Mouse (Mus musculus) cerebellum, postnatal 25 days (tissue): ENCODE results near the gene Slc25a11.

ENCODE experiments used
- DNase-seq, 2 experiments: peaks; one replicate each; pipeline ENCODE4 v3.0.0; 2021; ENCODE audit warnings: mixed read lengths in 2 of 2

Gene Slc25a11

DNA sequence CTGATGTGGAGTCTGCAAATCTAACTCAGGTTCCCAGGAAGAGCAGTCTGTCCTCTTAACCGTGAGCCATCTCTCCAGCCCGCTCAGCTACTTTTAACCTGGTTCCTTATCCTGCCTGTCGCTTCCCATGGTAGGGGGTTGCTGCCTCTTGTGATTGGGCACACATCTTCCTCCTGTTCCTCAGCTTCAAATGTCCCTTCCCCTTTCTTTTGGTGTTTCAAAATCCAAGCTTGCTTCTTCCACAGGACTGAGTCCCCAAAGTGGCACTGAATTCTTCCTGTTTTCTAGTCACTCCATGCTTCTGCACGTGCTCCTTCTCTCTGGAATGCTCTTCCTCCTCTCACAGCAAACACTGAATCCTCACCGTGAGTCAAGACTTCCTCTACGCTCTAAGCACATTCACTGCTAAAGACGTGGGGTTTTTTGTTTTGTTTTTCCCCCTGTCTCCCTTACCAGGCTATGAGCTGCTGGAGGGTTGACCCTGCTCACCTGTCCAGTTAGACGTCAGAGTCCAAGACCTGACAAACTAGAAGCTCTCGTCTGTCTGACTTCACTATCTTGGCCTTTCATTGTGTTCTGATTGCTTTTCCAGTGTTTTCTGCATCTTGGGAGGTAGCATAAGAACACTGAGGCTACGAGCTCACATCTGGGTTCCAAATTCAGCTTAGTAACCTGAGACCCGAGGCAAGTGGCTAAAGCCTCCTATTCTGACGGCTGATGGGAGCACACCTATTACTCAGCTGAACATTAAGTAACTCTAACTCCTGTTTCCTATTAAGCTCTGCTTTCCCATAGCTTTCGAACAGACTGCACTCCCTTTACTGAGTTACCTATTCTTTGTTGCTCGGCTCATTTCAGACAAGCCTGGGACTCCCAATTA lies 20.2 kb upstream of the Slc25a11 start:
- no peak for DNase-seq

DNA sequence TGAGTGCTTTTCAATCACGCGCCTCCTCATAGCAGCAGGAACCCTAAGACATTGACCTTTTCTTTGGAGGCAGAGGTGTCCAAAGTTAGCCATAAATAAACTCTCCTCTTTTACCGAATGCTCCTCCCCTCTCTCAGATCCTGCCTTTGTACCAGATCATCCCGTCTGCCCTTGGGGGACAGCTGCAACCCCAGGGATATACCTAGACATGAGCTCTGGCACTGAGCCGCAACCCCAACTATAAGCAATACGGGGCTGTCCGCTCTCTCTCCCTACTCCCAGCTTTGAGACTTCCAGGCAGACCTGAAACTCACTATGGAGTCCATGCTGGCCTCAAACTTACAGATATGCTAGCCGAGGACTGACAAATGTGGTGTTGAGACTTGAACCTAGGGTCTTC lies 19.4 kb upstream of the Slc25a11 start:
- no peak for DNase-seq

DNA sequence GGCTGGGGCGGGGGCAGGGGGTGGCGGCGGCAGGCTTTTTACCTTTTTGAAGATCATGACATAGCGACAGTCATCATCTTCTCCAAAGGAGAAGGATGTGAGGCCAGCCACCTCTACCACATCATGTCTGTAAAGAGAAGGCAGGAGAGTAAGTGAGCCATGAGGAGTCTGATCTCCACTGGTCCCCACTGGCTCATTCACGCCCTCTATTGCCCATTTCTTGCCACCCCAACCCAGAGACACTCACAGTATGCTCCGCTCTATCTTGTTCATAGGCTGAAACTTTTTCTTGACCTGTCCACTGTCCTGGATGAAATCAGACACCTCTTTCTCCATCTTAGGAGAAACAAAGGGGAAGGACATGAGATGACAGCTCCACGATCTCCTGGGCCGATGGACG lies 17.5 kb upstream of the Slc25a11 start:
- DNase-seq = no peak

DNA sequence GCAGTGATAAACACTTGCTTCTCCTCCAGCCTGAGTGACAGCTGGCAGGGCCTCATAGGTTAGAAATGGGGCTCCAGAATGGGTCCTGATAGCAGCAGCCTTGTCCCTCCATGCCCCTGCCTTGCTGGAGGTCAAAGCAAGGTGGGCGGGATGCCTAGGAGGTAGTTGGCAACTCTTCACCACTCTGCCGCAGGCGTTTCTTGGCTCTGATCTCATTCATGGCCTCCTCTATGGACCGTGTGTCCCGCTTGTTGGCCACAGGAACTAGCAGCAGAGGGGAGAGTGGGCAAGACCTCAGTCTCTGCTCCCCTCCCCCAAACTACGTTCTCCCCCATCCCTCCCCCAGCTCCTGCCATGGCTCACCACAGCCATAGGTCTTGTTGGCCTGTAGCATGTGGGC lies 16.7 kb upstream of the Slc25a11 start:
- DNase-seq = no peak

DNA sequence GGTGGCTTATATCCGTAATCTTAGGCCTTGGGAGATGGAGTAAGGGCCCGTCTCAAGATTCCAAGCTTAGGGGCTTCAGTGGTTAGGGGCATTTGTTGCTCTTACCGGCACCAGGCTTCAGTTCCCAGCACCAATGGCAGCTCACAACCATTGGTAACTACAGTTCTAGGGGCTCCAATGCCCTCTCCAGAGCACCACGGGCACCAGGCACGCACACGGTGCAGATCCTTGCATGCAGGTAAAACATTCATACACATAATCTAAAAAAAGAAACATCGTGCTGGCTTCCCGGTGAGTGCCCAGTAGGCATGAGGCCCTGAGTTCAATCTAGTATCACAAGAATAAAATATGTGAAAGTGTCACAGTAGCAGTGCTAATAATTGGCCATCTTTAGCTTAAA lies 15.8 kb upstream of the Slc25a11 start:
- DNase-seq = no peak

DNA sequence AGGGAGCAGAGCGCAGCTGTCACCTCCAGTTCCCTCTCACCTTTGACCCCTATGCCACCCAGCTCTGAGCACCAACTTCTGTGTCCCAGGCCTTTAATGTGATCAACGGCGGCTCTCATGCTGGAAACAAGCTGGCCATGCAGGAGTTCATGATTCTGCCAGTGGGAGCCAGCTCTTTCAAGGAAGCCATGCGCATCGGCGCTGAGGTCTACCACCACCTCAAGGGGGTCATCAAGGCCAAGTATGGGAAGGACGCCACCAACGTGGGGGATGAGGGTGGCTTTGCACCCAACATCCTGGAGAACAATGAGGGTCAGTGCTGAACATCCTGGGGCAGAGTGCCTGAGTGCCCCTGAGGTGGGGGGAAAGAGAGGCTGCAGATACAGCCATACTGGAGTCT lies 13.3 kb upstream of the Slc25a11 start:
- no peak for DNase-seq

DNA sequence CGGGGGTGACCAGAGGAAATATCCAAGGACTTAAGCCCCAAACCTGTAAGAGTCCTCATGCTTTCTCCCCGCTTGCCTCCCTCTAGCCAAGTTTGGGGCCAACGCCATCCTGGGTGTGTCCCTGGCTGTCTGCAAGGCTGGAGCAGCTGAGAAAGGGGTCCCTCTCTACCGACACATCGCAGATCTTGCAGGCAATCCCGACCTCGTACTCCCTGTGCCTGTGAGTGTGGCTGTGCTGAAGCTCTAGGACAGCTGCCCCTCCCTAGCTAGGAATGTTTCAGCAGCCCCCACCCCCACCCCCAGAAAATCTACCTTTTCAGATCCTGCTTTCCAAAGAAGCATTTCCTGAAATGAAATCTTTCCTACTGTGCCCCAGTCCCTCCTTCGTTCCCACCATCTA lies 11.7 kb upstream of the Slc25a11 start:
- DNase-seq = no peak

DNA sequence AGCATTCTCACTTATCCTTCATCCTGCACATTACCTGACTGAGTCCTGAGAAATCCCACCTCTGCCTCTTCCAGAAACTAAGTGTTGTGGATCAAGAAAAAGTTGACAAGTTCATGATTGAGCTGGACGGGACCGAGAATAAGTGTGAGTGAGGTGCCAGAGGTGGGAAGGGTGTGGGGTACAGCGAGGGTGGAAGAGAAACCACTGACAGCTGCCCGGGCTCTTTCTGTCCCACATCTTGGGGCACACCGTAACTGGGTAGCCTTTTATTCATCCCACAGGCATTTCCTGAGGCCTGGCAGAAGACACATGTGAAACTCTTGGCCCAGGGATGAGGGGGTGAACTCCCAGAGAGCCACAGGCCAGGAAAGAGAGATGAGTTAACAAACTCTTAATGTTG lies 11.2 kb upstream of the Slc25a11 start:
- DNase-seq = no peak

DNA sequence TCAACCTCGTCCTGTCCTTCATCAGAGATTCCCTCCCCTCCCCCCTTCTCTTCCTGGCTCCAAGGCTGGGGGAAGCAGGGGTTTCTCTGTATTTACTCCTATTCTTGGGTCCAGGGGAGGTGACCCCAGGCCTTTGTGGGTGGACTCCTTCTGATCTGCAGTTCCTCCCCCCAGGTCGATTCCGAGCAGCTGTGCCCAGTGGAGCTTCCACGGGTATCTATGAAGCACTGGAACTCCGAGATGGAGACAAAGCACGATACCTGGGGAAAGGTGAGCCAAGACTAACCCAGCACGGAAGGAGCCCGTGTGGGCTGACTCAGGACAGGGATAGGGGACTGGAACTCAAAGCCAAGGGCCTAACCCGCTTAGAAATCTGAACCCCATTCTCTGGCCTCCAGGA lies 10.7 kb upstream of the Slc25a11 start:
- DNase-seq = no peak

DNA sequence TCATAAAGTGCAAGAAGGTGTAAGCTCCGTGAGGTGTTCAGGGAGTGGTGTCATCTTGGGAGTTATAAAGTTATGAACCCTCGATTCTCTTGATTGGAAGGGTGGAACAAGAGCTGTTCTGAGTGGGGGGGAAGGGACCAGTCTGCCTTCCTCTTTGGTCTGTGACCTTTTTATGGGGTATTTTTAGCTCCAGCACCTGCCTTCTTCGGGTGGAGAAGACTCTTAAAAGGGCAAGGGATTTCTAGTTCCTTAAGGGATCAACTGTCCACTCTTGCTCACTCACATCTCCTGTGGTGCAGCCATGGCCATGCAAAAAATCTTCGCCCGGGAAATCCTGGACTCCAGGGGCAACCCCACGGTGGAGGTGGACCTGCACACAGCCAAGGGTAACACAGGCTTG lies 10.3 kb upstream of the Slc25a11 start:
- no peak for DNase-seq

DNA sequence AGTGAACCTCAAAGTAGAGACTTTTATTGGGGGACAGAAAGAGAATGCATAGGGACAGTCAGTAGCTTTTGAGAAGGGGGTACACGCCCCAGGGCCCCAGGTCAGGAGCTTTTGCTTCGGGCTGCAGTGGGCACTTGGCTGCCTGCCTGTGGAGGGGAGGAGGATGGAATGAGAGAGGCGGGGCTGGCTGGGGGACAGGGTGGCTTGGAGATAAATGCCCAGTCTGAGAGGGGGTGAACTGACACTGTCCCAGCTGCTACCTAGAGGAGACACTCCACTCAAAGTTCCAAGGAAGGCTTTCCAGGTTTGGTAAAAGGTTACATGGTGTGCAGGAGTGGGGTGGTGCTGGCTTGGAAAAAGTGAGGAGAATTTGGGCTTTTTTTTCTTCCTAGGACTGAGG lies 9.7 kb upstream of the Slc25a11 start, which contains the start of gene Eno3:
Eno3 (plus strand) TSS at position 239 of the 400 bp plus-strand sequence.
- peak in 1 of 2 experiments; percentile 56 for DNase-seq

DNA sequence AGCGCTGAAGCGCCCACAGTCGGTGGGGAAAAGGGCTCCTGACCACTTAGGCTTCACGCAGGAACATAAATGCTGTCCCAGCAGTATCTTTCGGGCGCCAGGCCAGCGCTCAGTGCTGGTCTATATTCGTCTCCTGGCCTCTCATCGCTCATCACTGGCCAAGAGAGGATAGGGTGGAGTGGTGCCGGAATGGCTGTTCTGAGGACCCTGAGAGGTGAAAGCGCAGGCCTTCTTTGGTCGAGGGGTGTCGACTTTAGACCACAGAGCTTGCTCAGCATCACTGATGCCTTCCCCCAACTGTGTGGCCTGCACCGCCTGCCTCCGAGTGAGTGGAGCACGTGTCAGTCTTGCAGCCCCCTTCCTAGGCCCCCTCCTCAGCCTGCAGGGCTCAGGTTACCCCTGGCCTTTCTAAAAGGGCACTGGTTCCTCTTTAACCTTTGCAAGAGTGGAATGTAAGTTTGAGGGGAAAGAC lies 9.2 kb upstream of the Slc25a11 start:
- DNase-seq = peak; percentile 61 to 77

DNA sequence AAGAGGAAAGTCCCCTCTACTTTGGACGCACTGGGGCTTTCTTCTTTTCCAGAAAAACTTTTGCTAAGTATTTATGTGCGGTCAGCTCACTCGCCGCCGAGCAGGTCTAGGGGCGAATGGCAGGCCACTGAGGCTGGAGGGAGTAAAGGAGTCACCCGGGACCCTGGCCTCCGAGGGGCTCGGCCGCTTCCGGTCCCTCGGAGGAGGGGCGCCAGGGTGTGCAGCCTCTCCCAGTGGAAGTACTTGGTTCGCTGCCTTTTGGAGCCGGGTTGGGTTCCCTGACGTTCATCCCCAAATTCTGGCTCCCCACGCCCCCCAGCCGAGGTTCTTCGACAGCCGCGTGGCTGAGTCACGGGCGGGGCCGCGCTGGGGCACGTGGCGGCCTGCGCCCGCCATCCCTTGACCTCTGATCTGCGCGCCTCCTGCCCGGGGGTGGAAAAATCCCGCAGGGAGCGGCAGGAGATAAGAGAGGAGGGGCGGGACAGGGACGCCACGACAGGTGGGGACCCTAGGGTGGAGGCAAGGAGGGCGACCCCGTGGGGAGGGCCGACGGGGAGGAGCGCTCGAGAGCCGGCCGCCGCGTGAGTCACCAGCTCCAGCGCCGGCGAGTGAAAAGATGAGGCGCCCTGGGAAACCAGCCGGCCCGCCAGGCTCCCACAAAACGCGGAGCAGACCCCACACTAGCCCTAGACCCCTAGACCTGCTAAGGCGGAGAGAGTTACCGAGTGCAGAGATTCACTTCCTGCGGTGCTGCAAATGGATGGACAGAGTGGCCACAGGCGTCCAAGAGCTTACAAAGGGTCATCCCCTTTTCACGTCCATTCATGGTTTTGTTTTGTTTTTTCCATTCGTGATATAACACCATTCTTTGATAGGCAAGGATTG lies 8.5 kb upstream of the Slc25a11 start:
- DNase-seq = peak; percentile 56 to 60

DNA sequence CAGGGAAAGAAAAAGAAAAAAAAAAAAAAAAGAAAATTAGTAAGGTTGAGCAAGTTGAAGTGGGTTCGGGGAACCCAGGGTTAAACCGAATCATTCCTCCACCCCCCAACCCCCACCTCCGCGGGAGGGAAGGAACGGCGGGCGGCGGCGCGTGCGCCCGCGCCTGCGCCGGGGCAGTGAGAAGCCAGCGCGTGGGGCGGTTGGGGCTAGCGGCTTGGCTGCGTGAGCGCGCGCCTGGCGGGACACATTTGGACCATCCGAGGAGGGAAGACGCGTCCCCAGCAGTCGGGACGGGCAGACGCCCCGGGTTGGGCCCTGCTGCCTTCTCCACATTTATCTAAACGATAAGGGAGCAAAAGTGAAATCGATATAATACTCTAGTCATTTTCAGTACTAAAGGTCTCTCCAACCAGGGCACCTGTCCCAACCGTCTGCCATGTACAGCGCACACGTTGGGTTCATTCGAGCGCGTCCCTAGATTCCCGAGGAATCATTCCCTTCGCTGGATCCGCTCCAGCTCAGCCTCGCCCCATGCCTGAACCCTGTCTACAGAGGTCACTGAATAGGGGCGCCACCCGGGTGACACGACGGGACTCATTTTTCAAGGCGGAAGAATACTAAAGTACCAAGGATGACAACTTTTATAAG lies 7.8 kb upstream of the Slc25a11 start:
- peak; percentile 92 to 94 for DNase-seq

DNA sequence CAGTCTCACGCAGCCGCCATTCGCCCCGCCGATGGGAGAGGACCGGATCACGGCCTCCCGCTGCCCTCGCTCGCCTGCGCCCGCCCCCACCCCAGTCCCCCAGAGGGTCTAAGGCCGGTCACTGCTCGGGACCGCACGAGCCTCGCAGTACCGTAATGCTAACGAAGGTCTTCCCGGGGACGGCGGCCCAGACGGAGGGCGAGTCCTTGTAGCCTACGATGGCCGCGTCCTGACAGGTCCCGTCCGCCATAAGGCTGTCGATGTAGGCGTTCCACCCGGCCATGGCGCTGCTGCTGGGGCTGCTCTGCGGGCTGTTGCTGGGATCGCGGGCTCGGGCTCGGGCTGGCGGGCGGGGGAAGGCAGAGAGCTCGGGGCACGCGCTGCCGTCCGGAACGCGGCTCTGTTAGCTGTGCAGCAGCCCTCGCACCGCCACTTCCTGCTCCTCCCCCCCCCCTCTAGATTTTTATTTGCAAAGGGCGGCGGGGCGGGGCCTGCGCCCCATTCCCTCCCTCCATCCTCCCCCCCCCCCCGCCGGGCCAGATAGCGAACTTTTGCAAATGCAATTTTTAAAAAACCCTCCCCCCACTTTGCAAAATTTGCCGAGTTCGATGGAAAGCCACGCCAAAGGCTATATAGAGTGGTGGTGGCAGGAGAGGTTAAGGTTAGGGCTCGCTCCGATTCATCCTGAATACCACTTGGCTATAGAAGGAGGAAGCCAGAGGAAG lies 7.1 kb upstream of the Slc25a11 start, which contains the start of gene Pfn1:
Pfn1 (minus strand) TSS at position 447 of the 725 bp plus-strand sequence.
- peak; percentile 81 to 91 for DNase-seq

DNA sequence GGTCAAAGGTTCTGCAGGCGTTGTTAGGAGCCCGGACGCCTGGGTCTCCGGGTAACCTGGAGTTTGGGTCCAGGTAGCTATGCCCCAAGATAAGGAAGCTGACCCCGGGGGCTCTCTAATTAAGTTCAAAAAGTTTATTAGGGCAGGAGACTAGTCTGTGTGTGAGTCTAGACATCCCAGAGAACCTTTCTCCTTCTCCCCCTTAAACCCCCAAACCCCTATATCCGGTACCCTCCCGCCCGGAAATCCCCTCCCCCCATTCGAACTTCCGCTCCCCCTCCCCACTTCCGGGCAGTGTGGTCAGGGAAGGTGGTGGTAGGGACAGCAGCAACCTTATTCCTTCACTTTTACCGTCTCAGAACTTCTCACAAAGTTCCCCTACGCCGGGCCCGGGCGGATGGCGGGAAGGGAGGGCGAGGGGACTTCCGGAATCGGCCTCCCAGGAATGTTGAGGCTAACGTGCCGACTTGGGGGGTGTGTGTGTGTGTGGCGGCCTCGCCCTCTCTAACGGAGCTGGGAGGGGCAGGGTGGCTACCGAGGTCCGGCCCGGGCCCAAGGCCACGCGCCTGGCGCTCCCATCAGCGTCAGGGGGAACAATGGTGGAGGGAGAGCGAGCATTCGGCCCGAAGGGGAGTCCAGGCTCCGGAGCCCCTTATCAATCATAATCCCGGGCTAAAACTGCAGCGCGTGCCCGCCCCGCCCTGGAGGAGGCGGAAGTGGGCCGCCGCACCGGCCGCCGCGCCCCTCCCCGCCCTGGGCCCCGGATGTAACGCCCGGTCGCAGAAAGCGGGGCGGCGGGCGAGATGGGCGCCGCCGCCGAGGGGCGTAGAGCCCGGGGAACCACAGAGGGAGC lies 6.3 kb upstream of the Slc25a11 start:
- peak; percentile 74 to 85 for DNase-seq

DNA sequence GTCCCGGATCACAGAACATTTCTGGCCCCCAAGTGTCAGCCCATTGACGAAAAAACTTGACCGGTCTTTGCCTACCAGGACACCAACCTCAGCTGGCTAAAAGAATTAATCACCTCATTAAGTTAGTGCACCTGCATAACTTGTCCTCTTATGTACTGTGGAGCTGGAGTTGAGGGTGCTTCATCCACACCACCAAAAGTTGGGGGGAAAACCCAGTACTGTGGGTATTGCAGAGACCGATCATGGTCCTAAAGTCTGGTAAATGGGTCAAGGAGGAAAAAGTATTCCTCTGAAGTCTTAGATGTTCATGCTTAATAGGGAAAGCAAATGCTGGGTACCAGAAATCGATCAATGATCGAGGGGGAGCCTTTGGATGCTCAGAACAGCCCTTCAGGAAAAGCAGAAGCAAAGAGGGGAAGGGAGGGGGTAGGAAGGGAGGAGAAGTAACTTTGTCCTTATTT lies 5.6 kb upstream of the Slc25a11 start:
- no peak for DNase-seq

DNA sequence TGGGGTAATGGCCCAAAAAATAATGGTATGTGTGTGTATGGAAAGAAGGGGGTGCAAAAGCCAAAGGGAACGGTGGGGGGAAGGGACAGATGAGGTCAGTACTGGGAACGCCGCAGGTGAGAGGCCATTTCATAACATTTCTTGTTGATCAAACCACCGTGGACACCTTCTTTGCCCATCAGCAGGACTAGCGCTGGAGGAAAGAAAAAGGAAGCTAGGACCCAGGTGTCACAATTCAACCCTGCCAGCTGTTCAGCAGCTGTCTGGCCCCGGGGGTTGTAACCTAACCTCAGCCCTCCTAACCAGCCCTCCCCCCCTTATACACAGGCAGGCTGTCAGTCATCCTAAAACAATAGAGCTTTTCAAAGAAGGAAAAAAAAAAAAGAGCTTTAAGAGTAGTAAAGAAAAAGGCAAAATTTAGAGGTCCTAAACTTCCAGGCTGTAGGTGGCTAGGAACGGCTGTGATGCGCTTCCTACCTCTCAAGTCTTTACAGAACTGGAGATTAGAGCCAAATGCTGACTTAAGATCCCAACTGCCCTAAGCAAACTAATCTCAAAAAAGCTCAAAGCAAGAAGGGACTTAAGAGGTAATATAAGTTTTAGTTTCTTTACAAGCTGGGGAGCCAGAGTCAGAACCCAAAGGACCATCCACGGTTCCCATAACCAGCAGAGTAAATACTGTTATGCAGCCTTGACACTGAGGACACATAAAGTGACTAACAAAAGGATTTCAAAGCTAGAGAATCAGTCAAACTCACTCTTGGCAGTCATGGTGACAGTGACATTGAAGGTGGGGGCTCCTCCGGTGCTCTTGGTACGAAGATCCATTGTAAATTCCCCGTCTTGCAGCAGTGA lies 5.0 kb upstream of the Slc25a11 start:
- peak; percentile 10 to 26 for DNase-seq

DNA sequence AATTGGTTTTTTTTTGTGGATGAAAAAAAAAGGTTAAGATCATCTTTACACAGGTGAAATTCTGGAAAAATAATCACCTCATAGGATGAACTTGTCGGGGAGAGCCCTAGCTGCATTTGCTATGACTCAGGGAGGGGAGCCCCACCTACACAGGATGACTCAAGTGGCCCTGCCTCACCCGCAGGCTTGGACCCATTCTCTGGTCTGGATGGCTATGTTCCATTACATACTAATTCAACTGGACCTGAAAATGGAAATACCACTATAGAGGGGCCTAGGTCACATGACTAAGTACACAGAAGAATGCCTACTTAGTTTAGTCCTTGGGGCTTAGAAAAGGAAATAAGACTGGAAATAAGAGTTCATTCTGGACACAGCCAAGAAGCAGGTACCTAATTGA lies 4.1 kb upstream of the Slc25a11 start:
- DNase-seq = peak in 1 of 2 experiments; percentile 4
